Mouse (Mus musculus): ENCODE measurements around the gene Olfr594.
"Not testable (repeated sequence)": the region's sequence is repeated elsewhere in the genome, so short reads cannot be mapped to it uniquely, and the experiment has no call there.

- not testable (repeated sequence) for TF ChIP-seq POLR2A (IDR thresholded peaks at IDR 0.05; ENCODE audit: low read depth, low read length); CTCF (IDR thresholded peaks at IDR 0.05; ENCODE audit: borderline replicate concordance, insufficient read depth, low read length)
Observed at GRCm38 (mm10) chr7:103184503-103184902, 32.3 kb upstream of the Olfr594 start, which contains the start of gene Olfr592.

All from embryonic fibroblast, embryonic 13.5 days (primary cell).